Mouse (Mus musculus) heart, embryonic 10.5 days (tissue): ENCODE measurements around the gene Mea1. TPM values are rescaled to one million over a fixed set of nuclear protein-coding genes. Genes with fewer than 3 reads are reported as not detected.
A peak's percentile ranks its signal among the peaks of the same experiment; 100 is the strongest.

Source experiments
- DNase-seq: peaks from one replicate; pipeline ENCODE4 v3.0.0-alpha.2; 2017; ENCODE audit warnings: low spot score
- H3K27ac ChIP-seq: fragments of 300-500 bp; sonication (generic); 2 replicates; pipeline ENCODE4 v1.5.1; 2016; ENCODE audit warnings: mild to moderate bottlenecking
- H3K27me3 ChIP-seq: fragments of 300-500 bp; sonication (generic); 2 replicates; pipeline ENCODE4 v1.6.1; 2016; ENCODE audit warnings: mild to moderate bottlenecking; ENCODE audit not compliant: poor library complexity, insufficient read depth, severe bottlenecking
- H3K36me3 ChIP-seq: fragments of 300-500 bp; sonication (generic); 2 replicates; pipeline ENCODE4 v1.6.1; 2016; ENCODE audit warnings: mild to moderate bottlenecking, moderate library complexity
- H3K4me1 ChIP-seq: fragments of 300-500 bp; sonication (generic); 2 replicates; pipeline ENCODE4 v1.6.1; 2016; ENCODE audit warnings: mild to moderate bottlenecking
- H3K4me3 ChIP-seq: fragments of 300-500 bp; sonication (generic); 2 replicates; pipeline ENCODE4 v1.5.1; 2016; ENCODE audit warnings: mild to moderate bottlenecking, moderate library complexity
- H3K9me3 ChIP-seq: fragments of 300-500 bp; sonication (generic); 2 replicates; pipeline ENCODE4 v1.6.1; 2016; ENCODE audit warnings: mild to moderate bottlenecking, moderate library complexity
- WGBS: fragments of 180-500 bp; shearing (Covaris S2); methylation state at CpG from one replicate; pipeline ENCODE4 v1.1.7; 2016; 5-methylcytosine and 5-hydroxymethylcytosine counted together
- polyA plus RNA-seq: library from polyadenylated mRNA; unstranded; fragments of >200 nt; fragmentation: Nextera tagmentation; extraction: Ambion mirVana; gene quantifications from 2 replicates; pipeline ENCODE4 v1.2.1, GENCODE M21; 2016

Mea1 gene
- polyA plus RNA-seq, 1 experiment from 2014 or later = 180 TPM

DNA sequence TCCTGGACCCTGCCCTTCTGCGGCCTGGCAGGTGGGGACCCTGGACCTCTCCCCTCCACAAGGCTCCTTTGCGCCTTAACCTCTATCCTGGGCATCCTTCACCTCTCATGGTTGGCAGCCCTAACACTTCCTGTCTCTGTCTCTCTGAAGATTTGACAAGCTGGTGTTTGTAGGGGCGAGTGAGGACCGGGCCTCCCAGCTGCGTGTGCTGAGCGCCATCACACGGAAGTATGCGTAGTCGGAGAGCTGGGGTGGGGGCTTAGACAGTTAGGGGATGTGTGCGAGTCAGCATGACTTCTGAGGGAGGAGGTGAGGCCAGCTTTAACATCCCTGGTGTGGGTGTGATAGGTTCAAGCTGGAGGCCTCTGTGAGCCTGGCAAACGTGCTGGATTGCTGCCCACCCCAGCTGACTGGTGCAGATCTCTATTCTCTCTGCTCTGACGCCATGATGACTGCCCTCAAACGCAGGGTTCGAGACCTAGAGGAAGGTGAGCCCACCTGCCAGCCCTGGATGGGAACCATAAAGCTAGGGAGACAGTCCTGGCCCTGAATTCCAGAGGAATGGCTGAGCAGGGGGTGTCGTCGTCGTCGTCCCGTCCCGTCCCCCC, 46.0 kb downstream of the Mea1 start:
- H3K9me3 ChIP-seq = no peaks in the 10 kb centered on the region
- H3K27ac ChIP-seq = no peak overlapping the region
- WGBS = 82% methylated on average over 20 of the region's 20 CpGs
- H3K36me3 ChIP-seq = peaks cover 50% of the 10 kb centered on the region
- no peak overlapping the region for H3K4me3 ChIP-seq
- peaks cover 19% of the 10 kb centered on the region for H3K27me3 ChIP-seq
- no peak for DNase-seq
- peaks cover 32% of the 10 kb centered on the region for H3K4me1 ChIP-seq

GRCm38 (mm10) chr17:46725273-46725672, 46.7 kb downstream of the Mea1 start:
- H3K27ac ChIP-seq = 0 out of 2 replicates have a peak overlapping the region, but pooled peaks have one; percentile 26
- WGBS = 44% methylated on average over 9 of the region's 9 CpGs
- no peaks in the 10 kb centered on the region for H3K9me3 ChIP-seq
- peak; percentile 86 for DNase-seq
- peaks cover 48% of the 10 kb centered on the region for H3K36me3 ChIP-seq
- peaks cover 26% of the 10 kb centered on the region for H3K27me3 ChIP-seq
- peaks cover 32% of the 10 kb centered on the region for H3K4me1 ChIP-seq
- H3K4me3 ChIP-seq = peak overlapping the region; percentile 3; the same call in 1 of the 2 replicates

- Histone ChIP-seq H3K27ac (no peak overlapping the region), H3K4me3 (no peak overlapping the region), H3K27me3 (peaks cover 27% of the 10 kb centered on the region), H3K36me3 (peaks cover 41% of the 10 kb centered on the region), H3K9me3 (no peaks in the 10 kb centered on the region), H3K4me1 (peaks cover 32% of the 10 kb centered on the region)
- DNase-seq = no peak
- 87% methylated on average over 26 of the region's 26 CpGs for WGBS
These were observed 47.4 kb downstream of the Mea1 start for GRCm38 (mm10) chr17:46725731-46726645.

DNA sequence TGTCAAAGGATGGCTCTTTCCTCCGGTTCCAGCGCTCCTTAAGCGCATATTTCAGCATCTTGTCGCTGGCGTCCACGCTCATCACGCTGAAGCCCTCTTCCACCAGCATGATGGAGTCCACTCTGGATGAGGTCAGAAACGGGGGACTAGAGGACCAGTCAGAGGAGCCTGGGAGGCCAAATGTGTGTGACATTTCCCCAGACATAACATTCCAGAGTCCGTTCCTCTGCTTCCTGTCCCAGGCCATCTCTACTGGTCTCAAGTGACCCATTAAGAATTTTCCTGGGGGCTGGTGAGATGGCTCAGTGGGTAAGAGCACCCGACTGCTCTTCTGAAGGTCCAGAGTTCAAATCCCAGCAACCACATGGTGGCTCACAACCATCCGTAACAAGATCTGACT, 48.7 kb downstream of the Mea1 start:
- WGBS = 89% methylated on average over 11 of the region's 11 CpGs

GRCm38 (mm10) chr17:46728021-46728420, 49.4 kb downstream of the Mea1 start:
- no peak overlapping the region for H3K4me3 ChIP-seq
- H3K27ac ChIP-seq = no peak overlapping the region
- H3K9me3 ChIP-seq = no peaks in the 10 kb centered on the region
- 32% methylated on average over 6 of the region's 6 CpGs for WGBS
- DNase-seq = no peak
- H3K27me3 ChIP-seq = peaks cover 27% of the 10 kb centered on the region
- H3K4me1 ChIP-seq = peaks cover 32% of the 10 kb centered on the region
- H3K36me3 ChIP-seq = peaks cover 23% of the 10 kb centered on the region

More for the DNA sequence above, 48.7 kb downstream of the Mea1 start:
- no peak overlapping the region; the same call in 1 of the 2 replicates for H3K27ac ChIP-seq
- no peaks in the 10 kb centered on the region for H3K9me3 ChIP-seq
- no peak overlapping the region for H3K4me3 ChIP-seq
- peaks cover 27% of the 10 kb centered on the region for H3K27me3 ChIP-seq
- H3K4me1 ChIP-seq = peaks cover 32% of the 10 kb centered on the region
- no peak for DNase-seq
- H3K36me3 ChIP-seq = peaks cover 28% of the 10 kb centered on the region

- Histone ChIP-seq H3K4me1 (peaks cover 32% of the 10 kb centered on the region), H3K27me3 (peaks cover 27% of the 10 kb centered on the region), H3K4me3 (peak overlapping the region; percentile 33; the same call in 1 of the 2 replicates), H3K9me3 (no peaks in the 10 kb centered on the region), H3K36me3 (peaks cover 18% of the 10 kb centered on the region), H3K27ac (no peak overlapping the region)
- WGBS = 42% methylated on average over 11 of the region's 11 CpGs
- no peak for DNase-seq
These were observed 49.9 kb downstream of the Mea1 start for GRCm38 (mm10) chr17:46728496-46728895.

- H3K36me3 ChIP-seq = peaks cover 14% of the 10 kb centered on the region
- no peak within 1 kb of the TSS for H3K27ac ChIP-seq
- no peaks in the 10 kb centered on the region for H3K9me3 ChIP-seq
- H3K4me3 ChIP-seq = peak within 1 kb of the TSS; percentile 33
- peaks cover 32% of the 10 kb centered on the region for H3K4me1 ChIP-seq
- 17% methylated on average over 24 of the region's 24 CpGs for WGBS
- H3K27me3 ChIP-seq = peaks cover 27% of the 10 kb centered on the region
- no peak for DNase-seq
These were observed 50.3 kb downstream of the Mea1 start, which contains the start of gene Gnmt for GRCm38 (mm10) chr17:46728904-46729318. Gnmt (minus strand) TSS chr17:46729168.

Other genes starting within 250 kb of the Mea1 start
- 0.54 and 0.83 TPM in 2 replicates for gene Crip3, start 249.9 kb upstream of the Mea1 start, polyA plus RNA-seq
- gene Slc22a7, start 240.3 kb upstream of the Mea1 start, polyA plus RNA-seq = 0.15 and 0.30 TPM in 2 replicates
- 0.09 and 0.14 TPM in 2 replicates for gene Ttbk1, start 191.1 kb upstream of the Mea1 start, polyA plus RNA-seq
- gene Dnph1, start 182.1 kb upstream of the Mea1 start, polyA plus RNA-seq = 36.5 and 52.8 TPM in 2 replicates
- 4.8 and 5.3 TPM in 2 replicates for gene Cul9, start 132.4 kb upstream of the Mea1 start, polyA plus RNA-seq
- gene Srf, start 122.6 kb upstream of the Mea1 start, polyA plus RNA-seq = 10.9 and 15.7 TPM in 2 replicates
- gene Ptk7, start 49.3 kb upstream of the Mea1 start, polyA plus RNA-seq = 65.4 and 67.7 TPM in 2 replicates
- 21.1 and 22.5 TPM in 2 replicates for gene Klc4, start 32.8 kb upstream of the Mea1 start, polyA plus RNA-seq
- 131 and 151 TPM in 2 replicates for gene Mrpl2, start 32.6 kb upstream of the Mea1 start, polyA plus RNA-seq
- gene Cul7, start 28.5 kb upstream of the Mea1 start, polyA plus RNA-seq = 44.8 and 51.3 TPM in 2 replicates
- 46.3 and 61.0 TPM in 2 replicates for gene Rrp36, start 4.4 kb upstream of the Mea1 start, polyA plus RNA-seq
- 152 and 167 TPM in 2 replicates for gene Klhdc3, start 2.1 kb downstream of the Mea1 start, polyA plus RNA-seq
- gene Ppp2r5d, start 26.3 kb downstream of the Mea1 start, polyA plus RNA-seq = 76.8 and 103 TPM in 2 replicates
- gene Pex6, start 32.7 kb downstream of the Mea1 start, polyA plus RNA-seq = 14.0 and 21.9 TPM in 2 replicates
- gene Gnmt, start 50.4 kb downstream of the Mea1 start, polyA plus RNA-seq = 0.83 and 2.3 TPM in 2 replicates
- 63.2 and 68.4 TPM in 2 replicates for gene Cnpy3, start 73.4 kb downstream of the Mea1 start, polyA plus RNA-seq
- gene Ptcra, start 84.9 kb downstream of the Mea1 start, polyA plus RNA-seq = 0.39 and 0.60 TPM in 2 replicates
- 45.8 and 51.2 TPM in 2 replicates for gene 2310039H08Rik, start 93.8 kb downstream of the Mea1 start, polyA plus RNA-seq
- gene Rpl7l1, start 103.9 kb downstream of the Mea1 start, polyA plus RNA-seq = 130 and 184 TPM in 2 replicates
- gene Bicral, start 179.7 kb downstream of the Mea1 start, polyA plus RNA-seq = 3.3 and 3.4 TPM in 2 replicates
- 43.8 and 63.2 TPM in 2 replicates for gene Tbcc, start 211.9 kb downstream of the Mea1 start, polyA plus RNA-seq
- gene Prph2, start 231.7 kb downstream of the Mea1 start, polyA plus RNA-seq = not detected in 2 replicates